Mouse (Mus musculus): Measurements from ENCODE around the gene Slc5a10.

DNA sequence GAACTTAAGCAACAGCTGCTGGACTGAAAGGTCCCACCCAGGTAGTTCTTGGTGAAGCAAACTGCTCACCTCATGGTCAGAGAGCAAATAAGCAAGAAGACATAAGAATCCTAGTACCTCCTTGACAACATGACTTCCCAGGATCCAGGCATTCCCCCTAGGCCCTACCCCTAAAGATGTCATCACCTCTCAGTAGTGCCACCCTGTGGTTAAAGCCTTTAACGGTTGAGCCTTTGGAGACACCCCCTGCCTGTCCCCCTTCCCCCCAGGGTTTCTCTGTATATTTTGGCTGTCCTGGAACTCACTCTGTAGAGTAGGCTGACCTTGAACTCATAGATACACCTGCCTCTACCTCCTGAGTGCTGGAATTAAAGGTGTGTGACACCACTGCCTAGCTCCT, 83.2 kb downstream of the Slc5a10 start:
- TF ChIP-seq POLR2A (IDR thresholded peaks at IDR 0.05; ENCODE audit: insufficient read depth, low read depth, low read length) (no peak), EP300 (IDR thresholded peaks at IDR 0.05; ENCODE audit: insufficient read depth, low read depth, low read length) (no peak)

Data from heart, adult 2 months (tissue).